Mouse (Mus musculus) cerebellum, postnatal 14 days (tissue): ENCODE measurements around the gene Skida1.

Experiments
- DNase-seq, 2 experiments: peaks; one replicate each; pipeline ENCODE4 v3.0.0; 2021; ENCODE audit warnings: mixed read lengths in 2 of 2

Skida1 gene

DNA sequence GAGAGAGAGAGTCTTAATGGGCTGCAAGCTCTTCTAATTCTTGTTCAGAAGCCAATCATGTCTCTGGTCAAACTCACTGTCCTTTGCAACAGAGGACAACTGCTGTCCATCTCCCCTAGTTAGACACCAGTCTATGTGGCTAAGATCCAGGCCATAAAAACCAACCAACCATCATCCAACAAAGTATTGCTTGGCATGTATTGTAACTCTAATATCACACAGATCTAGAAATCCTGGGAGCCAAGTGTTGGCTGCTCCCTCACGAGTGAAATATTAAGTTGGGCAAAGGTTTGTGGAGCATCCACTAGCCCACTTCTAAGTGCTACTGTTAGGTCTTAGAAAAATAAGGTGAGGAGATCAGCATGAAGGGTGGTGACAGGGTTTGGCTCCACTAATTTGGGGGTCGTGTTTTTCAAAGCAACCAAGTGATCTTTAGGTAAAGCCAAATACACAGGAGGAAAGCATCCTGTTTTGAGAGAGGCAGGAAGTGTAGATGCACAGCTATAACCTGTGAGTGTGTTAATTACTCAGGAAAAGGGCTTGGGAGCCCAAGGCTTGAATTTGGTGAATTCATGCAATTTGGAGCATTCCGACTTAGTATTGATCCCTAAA, 10.6 kb downstream of the Skida1 start:
- DNase-seq: no peak

GRCm38 (mm10) chr2:18037491-18037890, 11.4 kb downstream of the Skida1 start, which contains the start of gene A930004D18Rik:
TSS of gene A930004D18Rik (minus strand) at chr2:18037737.
- DNase-seq: no peak

- no peak for DNase-seq
These were observed 14.2 kb downstream of the Skida1 start for GRCm38 (mm10) chr2:18034371-18035250.

GRCm38 (mm10) chr2:18033166-18034108, 15.4 kb downstream of the Skida1 start:
- DNase-seq: peak in 1 of 2 experiments; percentile 10

DNA sequence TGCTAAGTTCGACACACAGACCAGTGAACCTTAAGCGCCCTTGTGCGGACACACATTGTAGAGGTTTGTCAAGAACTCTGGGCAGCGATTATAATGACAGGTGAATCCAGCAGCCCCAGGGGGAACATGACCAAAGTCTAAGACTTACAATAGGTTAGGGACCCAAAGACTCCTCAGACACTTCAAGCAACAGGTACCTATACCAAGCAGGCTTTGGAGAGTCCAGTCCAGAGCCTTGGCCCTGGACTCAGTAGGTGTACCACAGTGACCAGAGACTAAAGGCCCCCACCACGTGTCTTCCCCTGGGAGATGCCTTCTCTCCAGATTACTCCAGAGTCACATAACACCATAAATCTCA, 16.3 kb downstream of the Skida1 start:
- peak in 1 of 2 experiments; percentile 32 for DNase-seq

DNA sequence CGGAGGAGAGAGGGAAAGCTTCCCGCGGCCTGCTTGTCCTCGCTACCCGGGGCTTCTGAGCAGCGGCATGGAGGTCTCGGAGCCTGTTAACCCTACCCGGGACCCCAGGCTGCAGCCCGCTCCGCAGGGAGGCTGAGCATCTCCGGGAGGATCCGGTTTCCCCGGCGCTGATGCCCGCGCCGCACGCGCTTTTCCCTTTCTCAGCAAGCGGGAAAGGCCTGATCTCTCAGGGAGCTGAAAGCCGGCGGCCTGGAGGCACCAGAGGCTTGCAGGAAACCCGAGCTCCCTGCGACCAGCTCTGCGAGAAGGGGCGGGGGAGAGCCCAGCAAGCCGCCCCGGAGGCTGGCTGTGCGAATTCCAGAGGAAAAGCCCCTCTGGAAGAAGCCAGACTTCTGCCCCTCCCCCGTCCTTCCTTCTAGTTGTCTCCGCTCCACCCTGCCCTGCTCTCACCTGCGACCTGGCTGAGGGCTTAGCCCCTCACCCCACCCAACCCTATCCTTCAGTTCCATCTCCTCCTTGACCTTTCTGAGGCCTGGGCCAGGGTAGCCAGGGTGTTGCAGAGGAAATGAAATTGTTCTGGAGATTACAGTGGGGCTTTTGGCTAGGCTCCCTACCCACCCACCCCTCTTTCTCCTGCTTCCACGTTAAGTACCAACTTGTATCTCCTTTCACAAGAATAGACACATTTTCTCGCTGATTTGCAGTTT, 16.9 kb downstream of the Skida1 start:
- DNase-seq: peak; percentile 62 to 73

- peak; percentile 53 to 67 for DNase-seq
These were observed 17.5 kb downstream of the Skida1 start for GRCm38 (mm10) chr2:18031271-18031821.

DNA sequence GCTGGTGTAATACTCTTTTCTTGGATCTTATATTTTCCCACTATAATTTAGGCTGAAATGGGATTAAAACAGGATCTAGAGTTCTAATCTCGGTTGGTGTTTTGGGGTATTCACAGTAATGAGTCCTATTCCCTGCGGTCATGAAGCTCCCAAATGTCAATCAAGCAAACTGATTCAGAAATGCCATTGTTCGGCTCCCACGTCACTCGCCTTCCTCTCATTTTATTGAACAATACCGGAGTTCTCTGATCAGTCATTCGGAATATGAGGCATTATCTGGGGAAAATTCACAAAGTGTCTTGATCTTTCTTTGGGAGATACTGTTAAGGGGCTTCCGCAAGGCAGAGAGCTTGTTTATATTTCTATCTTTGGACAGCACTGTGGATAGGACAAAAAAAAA, 18.3 kb downstream of the Skida1 start:
- DNase-seq: peak in 1 of 2 experiments; percentile 26

- peak in 1 of 2 experiments; percentile 14 for DNase-seq
These were observed 19.2 kb downstream of the Skida1 start for GRCm38 (mm10) chr2:18029656-18030055.

GRCm38 (mm10) chr2:18028140-18029021, 20.5 kb downstream of the Skida1 start:
- peak; percentile 95 to 97 for DNase-seq

- peak; percentile 95 to 98 for DNase-seq
These were observed 21.3 kb downstream of the Skida1 start for GRCm38 (mm10) chr2:18027448-18028139.

GRCm38 (mm10) chr2:18026116-18026947, 22.5 kb downstream of the Skida1 start:
- DNase-seq: peak; percentile 60 to 69

- no peak for DNase-seq
These were observed 23.1 kb downstream of the Skida1 start for GRCm38 (mm10) chr2:18025781-18026115.

DNA sequence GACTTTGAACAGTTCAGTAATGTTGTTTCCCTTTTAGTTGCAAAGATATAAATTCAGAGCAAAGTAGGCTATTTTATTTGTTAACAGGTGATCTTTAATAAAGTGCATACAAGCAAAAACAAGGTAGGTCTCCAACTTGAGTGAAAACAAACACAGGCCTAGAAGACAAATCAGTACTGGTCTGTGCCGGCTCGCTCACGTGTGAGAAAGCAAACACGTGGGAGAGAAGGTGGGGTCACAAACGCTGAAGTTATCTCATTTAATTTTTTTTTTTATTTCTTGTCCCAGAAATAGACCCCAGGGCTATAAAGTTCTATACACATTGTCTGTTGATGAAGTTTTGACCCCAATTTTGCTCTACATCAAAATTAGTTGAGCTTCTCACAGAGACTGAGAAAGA, 23.7 kb downstream of the Skida1 start:
- no peak for DNase-seq

- DNase-seq: no peak
These were observed 26.0 kb downstream of the Skida1 start for GRCm38 (mm10) chr2:18022886-18023285.

- no peak for DNase-seq
These were observed 29.7 kb downstream of the Skida1 start for GRCm38 (mm10) chr2:18019122-18019521.

- no peak for DNase-seq
These were observed 31.5 kb downstream of the Skida1 start for GRCm38 (mm10) chr2:18017321-18017720.

DNA sequence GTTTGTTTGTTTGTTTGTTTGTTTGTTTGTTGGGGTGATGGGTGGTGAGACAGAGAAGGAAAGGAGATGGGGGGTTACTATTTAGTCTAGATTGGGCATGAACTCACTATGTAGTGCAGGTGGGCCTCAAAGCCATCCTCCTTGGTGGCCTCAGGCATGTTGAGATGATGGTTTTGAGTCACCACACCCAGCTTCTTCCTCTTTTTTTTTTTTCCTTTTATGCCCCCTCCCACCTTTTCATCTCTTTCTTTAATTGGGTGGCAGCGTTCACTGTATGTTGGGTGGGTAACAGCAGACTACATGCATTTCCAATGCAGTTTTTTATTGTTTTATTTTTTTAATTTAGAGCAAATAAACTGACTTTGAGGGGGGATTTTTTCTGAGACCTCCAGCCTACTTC, 32.2 kb downstream of the Skida1 start:
- no peak for DNase-seq

DNA sequence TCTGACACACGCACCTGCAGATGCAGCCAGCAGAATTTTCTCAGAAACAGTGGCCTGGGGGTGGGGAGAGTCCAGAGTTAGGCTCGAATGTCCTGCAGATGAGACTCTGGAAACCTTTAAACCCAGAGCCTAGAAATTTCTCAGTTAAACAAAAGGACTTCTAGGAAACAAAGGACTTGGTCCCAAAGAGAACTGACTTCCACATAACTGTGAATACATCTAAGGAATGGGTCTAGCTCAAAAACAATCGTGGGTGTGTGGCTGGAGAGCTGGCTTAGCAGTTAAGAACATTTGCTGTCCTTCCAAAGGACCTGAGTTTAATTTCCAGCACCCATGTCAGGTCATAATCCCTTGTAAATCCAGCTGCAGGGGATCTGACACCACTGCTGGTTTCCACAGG, 33.3 kb downstream of the Skida1 start:
- DNase-seq: no peak
